In genomic region chr19:22736870-22737269, GRCm38 (mm10) we compare ENCODE assay signal across 17 mouse cellular contexts.
"Had no signal": no experiment of that assay in that cellular context is flagged by ENCODE, and none has a peak within 500 bp of the region (broad histone marks: within the 10 kb centered on the region; RNA-seq: fewer than 3 reads in every experiment).

No protein-coding gene starts in this region.

- H3K4me1 ChIP-seq: liver, embryonic 12.5 days; neural tube, embryonic 15.5 days had no signal

- H3K4me2 ChIP-seq: liver, embryonic 12.5 days; midbrain, embryonic 12.5 days; neural tube, embryonic 13.5 days; neural tube, embryonic 15.5 days had no signal

- H3K9me3 ChIP-seq: liver, embryonic 12.5 days; midbrain, embryonic 12.5 days; neural tube, embryonic 13.5 days; neural tube, embryonic 15.5 days had no signal

- H3K4me3 ChIP-seq: liver, embryonic 12.5 days; midbrain, embryonic 12.5 days; myocyte; neural tube, embryonic 13.5 days; neural tube, embryonic 15.5 days had no signal

- H3K27me3 ChIP-seq: liver, embryonic 12.5 days; midbrain, embryonic 12.5 days; neural tube, embryonic 13.5 days; neural tube, embryonic 15.5 days had no signal

- H3K27ac ChIP-seq: liver, embryonic 12.5 days; liver, embryonic 14.5 days; midbrain, embryonic 12.5 days; neural tube, embryonic 13.5 days; neural tube, embryonic 15.5 days had no signal

- ATAC-seq: liver, embryonic 12.5 days had no signal

- H3K9ac ChIP-seq: liver, embryonic 12.5 days; liver, embryonic 14.5 days; midbrain, embryonic 12.5 days; neural tube, embryonic 13.5 days; neural tube, embryonic 15.5 days had no signal

- DNase-seq: lung, adult 18-20 months; lung, postnatal 10 days; lung, postnatal 4 days; retina, postnatal 1 day; right cerebral cortex, adult 18-20 months; right cerebral cortex, postnatal 25 days; right cerebral cortex, postnatal 4 days; spleen, adult 18-20 months; thymus, adult 18-20 months; thymus, postnatal 14 days; thymus, postnatal 36 days had no signal

- H3K36me3 ChIP-seq: liver, embryonic 12.5 days; midbrain, embryonic 12.5 days; neural tube, embryonic 13.5 days; neural tube, embryonic 15.5 days had no signal
